Mouse (Mus musculus) adrenal gland, postnatal 25 days (tissue): ENCODE data around the gene Gpc3. TPM values are rescaled to one million over a fixed set of nuclear protein-coding genes. Genes with fewer than 3 reads are reported as not detected.
"Not testable (repeated sequence)": the region's sequence is repeated elsewhere in the genome, so short reads cannot be mapped to it uniquely, and the experiment has no call there.

Experiments used
- DNase-seq: peaks from one replicate; pipeline ENCODE4 v3.0.0; 2021; ENCODE audit warnings: mixed read lengths
- microRNA-seq, 2 experiments: library from miRNA; unstranded; fragments of <30 nt; microRNA quantifications; one replicate each; pipeline ENCODE4 v1.2.0; 2021
- total RNA-seq: library from RNA; stranded (reverse); gene quantifications from 2 replicates; pipeline ENCODE4 v1.2.3, GENCODE M21; 2021

The Gpc3 gene
- total RNA-seq, 1 experiment from 2014 or later = 21.9 TPM

DNA sequence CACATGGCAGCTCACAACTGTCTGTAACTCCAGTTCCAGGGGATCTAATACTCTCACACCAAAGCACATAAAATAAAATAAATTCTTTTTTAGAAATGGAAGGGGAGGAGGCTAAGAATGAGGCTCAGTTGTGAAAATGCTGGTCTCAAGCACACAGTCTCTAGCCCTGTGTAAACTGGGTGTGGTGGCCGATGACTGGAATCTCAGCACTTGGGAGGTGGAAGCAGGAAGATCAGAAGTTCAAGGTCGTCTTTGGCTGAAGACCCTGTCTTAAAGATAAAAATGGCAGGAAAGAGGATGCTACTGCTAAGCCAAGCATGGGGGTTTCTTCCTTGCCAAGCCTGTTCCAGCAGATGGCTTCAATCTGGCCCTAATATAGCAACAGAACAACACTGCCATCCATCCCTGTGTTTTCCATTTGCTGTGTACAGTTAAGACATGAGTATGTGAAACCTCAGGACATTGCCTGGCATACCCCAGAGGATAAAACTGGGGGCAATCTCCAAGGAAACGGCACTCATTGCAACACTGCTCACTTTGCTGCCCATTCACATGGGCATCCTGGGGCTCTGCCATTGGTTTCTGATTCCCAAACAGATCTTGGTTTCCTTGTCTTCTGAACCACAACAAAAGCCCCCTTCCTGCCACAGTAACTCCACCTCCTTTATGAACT, 334.9 kb downstream of the Gpc3 start:
- DNase-seq = no peak

DNA sequence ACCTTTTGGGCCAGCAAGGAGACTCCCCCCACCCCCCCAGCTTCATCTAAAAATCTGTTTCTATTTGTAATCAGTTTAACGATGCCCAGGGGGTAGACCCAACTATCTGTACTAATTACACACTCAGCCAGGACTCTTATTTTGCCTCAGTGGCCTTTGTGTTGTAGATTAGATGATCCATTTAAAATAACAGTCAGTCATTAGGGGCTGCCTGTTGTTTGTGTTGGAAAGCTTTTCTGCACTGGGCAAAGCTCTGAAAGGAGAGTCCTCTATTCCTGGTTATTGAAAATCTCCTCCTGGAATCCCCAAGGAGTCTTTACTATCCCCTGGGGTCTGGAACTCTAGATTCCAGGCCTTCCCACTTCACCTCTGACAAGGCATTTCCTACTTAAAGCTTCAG, 336.2 kb downstream of the Gpc3 start:
- DNase-seq = no peak

DNA sequence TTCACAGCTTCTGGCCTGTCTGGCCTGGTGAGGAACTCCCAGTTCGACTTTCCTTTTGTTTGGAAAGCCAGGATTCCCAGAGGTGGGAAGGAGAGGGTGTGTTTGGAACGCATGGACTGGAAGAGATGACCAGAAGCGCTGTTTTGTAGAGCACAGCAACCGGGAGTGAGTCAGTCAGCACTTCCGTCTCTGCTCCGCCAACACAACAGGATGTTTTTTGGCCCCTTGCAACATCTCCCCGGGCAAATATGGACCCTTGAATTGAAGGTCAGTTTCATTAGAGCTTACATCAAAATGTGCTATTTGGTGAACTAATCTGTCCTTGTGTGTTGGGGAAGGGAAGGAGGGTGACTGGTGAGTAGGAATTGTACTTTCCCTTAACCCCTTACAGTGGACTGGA, 340.7 kb downstream of the Gpc3 start:
- peak; percentile 8 for DNase-seq

DNA sequence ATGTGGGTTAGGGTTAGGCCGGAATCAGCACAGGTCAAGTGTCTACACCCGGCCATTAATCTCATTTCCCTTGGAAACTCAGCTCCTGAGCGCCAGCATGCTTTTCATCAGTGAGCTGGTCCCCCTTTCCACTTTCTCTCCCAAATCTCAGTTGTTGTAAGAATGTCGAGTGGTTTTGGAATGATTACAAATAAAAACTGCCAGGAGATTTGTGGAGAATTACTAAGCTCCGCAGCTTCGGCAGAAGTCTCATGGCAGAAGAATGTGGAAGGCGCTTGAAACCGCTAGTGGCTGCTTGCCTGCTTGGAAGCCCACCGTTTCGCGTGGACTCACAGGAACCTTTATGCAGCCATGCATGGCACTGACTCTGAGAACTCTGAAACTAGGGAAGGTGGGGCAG, 351.8 kb downstream of the Gpc3 start:
- peak; percentile 7 for DNase-seq

DNA sequence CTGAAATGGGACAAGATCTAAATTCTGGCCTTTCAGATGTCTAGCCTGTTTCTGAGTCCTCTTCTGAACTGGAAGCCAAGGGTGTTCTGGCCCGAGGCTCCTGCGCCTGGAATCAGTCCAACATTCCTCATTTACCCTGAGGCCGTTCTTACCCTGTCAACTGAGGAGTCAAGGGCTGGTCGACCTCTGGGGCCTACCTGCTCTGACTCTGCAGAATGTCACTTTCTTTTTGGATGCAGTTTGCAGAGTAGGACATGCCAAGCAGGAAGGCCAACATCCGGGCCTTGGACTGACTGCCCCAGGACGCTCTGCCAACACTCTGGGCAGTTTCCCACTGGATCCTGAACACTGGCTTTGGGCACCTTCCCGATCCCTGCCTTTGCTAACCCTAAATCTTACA, 352.2 kb downstream of the Gpc3 start:
- DNase-seq = peak; percentile 18

DNA sequence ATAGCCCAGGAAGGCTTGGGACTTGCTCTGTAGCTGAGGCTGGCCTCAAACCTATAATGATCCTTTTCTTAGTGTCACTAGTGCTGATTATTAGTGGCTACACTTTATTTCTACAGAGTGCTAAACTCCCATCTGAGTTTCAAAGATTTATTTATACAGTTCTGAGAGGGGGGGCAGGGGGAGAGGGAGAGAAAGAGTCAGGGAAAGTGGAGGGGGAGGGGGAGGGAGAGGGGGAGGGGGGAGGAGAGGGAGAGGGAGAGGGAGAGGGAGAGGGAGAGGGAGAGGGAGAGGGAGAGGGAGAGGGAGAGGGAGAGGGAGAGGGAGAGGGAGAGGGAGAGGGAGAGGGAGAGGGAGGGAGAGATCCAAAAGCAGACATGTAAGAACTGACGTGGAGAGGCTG, 354.0 kb downstream of the Gpc3 start:
- DNase-seq = not testable (repeated sequence)

DNA sequence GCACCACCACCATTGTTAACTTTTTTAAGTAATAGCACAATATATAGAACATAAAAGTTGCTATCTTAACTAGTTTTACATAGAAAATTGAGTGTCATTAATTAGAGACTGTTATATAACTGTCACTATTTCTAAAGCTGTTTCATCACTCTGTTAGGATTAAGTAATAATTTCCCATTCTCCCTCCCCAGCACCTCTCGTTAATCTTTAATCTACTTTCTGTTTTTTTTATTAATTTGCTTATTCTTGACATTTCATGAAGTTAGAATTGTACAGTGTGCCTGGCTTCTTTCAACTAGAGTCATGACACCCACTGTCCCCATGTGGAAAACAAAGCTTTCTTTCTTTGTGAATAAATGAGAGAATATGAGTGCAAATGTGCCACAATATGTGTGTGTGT, 359.2 kb downstream of the Gpc3 start:
- DNase-seq = no peak

DNA sequence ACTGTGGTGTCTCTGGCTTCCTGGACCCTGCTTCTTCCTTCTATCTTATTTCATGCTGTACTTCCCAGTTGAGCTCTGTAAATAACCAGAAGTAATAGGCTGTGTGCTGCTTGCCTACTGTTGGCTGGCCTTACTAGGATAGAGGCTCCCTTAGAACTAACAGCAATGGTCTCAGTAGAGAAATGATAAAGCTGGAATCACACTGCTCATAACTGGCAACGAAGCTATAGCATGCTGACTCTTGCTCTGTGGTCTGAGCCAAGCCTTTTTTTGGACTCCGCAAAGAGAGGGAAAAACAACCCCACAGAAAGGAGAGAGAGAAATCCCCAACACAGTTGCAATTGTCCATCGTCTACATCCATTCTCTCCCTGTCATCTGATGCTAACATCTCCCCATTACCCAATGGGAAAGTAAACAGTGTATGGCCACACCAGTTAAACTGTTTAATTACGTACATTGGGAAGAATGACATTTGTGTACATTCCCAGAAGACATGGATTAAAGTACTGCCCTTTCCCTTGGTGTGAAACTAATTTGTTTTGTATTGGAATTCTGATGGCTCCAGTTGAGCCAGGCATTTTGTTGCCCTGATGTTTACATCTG, 368.0 kb downstream of the Gpc3 start:
- DNase-seq = no peak

DNA sequence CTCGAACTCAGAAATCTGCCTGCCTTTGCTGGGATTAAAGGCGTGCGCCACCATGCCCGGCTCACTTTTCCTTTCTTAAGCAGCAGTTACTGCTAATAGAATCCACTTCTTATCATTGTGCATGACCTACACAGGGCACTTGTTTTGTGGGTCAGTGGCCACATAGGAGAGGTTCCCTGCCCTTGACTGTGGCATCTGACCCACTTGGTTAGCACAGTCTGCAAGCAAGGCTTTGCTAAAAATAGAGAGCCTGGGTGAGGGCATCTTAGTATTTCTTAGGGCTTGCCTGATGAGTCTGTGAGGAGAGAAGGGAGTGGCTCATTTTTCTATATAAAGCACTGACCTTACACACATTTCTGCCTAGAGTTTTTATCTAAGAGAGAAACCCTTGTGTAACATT, 376.3 kb downstream of the Gpc3 start:
- DNase-seq = no peak

DNA sequence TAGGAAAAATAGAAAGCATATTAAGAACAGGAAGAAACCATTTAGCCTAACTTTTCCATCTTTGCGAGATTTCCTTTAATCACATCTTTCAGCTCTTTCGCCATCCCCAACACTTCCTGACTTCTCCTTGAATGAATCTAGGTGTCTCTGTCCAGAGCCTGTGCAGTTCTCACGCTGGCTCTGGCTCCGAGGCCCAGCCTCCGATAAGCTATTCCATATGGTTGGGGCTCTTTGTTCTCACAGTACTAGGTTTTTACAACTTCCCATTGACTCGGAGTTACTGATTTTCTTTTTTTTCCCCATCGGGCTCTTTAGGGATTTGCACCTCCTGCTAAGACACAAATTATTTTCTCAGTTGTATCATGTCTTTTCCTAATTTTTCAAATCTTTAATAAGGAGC, 381.8 kb downstream of the Gpc3 start:
- DNase-seq = no peak

DNA sequence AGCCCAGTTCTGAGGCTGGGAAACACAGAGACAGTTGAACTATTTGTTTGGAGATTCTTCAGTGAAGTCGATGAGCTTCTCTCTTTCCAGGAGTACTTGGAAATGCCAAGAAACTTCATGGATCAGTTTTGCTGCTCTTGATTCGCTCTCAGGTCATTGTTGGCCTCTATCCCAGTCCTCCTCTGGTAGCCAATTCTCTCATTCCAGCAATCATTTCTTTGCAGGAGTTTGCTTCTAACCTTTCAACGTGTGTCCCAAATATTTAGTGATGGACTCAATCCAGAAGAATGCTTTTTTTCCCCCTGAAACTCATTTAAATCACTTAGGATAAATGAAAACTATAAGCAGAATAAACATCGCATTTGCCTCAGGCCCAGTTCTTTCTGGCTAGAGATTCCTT, 383.0 kb downstream of the Gpc3 start:
- DNase-seq = no peak

Small RNAs within 50 kb of the gene (microRNA-seq; reads per million reads assigned to microRNA genes)
- gene Mir6384 (0 reads per million in 2 experiments), gene Mir717 (0 reads per million in 2 experiments)

Other genes starting within 250 kb of the Gpc3 start
- gene Ccdc160, start 177.2 kb upstream of the Gpc3 start, total RNA-seq = 13.6 and 14.0 TPM in 2 replicates